Mouse (Mus musculus): ENCODE measurements around the gene Mcm2.
A peak's percentile ranks its signal among the peaks of the same experiment; 100 is the strongest.

The Mcm2 gene

GRCm38 (mm10) chr6:88886417-88886967 lies 12.1 kb downstream of the Mcm2 start:
- no peak for DNase-seq (ENCODE audit: low spot score)

DNA sequence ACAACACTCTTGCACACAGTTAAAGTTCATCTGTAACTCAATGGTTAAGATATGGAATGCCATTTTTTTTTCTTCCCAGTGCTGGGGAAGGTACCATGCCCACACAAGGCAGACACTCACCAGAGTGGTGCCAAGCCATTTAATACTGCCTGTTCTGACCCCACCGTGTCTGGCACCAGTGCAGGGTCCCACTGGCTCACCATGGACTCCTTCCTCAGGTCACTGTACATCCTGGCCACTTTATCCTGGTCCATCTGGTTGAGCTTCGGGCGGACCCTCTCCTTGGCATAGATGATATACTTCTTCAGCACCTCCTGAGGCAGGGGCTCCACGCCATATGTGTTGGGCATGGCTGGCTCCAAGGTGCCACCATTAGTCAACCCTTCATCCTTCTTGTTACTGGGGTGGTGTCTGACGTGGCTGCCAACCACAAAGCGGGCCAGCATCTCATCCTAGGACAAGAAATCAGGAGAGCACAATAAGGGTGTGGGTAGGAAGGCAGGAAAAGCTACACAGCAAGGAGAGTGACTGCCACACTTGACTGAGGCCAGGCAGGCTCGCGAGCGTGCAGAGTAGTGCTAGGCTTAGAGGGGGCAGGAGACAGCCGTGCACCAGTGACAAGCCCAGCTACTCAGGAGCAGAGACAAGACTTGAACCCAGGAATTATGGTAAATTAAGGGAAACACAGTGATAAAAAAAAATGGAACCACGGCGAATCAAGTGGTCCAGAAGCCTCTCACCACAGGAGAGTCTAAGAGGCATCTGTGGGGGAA lies 12.8 kb downstream of the Mcm2 start:
- no peak for DNase-seq (ENCODE audit: low spot score)

DNA sequence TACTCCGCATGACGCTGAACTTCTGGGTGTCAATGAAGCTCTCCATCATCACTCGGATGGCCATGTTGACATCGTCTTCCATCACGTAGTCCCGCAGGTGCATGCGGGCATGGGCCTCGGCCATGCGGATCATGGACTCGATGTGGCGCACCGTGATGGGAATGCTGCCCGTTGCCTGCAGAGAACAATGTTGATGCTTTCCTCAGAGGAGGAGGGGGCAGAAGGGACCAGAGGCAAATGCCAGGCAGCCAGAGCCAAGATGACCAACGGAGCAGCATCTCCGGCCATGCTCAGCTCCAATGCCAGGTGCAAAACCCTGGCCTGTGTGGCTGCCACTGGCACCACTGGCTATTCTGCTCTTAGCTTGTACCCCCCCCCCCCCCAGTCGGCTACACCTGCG lies 13.9 kb downstream of the Mcm2 start:
- no peak for DNase-seq (ENCODE audit: low spot score)

DNA sequence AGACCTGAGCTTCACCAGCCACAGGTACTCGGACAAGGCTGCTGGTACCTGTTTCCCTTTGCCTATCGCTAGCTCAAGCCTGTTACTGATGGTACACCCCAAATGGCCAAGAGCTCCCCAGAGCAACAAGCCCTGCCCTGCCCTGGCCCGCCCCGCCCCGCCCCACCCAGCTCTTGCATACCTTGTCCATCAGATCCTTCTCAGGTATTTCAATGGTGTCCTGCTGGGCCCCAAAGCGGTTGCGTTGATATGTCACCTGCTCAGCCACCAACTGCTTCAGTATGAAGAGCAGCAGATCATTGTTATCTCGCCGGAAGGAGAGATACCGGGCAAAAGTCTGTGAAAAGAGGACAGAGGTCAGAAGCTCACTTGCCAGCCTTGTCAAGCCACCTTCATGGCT lies 14.4 kb downstream of the Mcm2 start:
- no peak for DNase-seq (ENCODE audit: low spot score)

DNA sequence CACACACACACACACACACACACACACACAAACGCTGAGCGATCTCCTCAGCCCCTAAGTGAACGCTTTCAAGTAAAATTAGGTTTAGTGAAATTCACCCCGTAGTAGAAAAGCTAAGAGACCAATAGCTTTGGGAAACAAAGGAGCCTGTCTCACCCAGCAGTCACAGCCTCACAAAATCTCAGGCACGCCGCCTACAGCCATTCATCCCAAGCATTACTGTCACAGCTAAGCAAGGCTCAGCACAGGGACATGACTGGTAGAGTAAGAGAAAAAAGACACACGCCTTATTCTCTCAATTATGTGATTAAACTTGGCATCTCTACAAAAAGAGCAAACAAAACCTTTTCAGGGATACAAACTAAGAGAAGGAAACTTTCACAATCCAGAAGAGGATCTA lies 17.2 kb downstream of the Mcm2 start:
- DNase-seq (ENCODE audit: low spot score) = no peak

DNA sequence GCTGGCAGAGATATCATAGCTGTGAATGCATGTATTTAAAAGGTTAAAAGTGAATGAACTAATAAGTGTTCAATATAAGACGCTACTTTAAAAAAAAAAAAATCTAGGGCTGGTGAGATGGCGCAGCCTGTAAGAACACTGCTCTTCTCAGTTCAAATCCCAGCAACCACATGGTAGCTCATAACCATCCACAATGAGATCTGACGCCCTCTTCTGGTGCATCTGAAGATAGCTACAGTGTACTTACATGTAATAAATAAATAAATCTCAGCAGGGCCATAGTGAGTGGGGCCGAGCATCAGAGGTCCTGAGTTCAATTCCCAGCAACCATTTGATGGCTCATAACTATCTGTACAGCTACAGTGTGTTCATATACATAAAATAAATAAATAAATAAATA lies 19.1 kb downstream of the Mcm2 start:
- no peak for DNase-seq (ENCODE audit: low spot score)

GRCm38 (mm10) chr6:88874868-88875508 lies 23.6 kb downstream of the Mcm2 start, which contains the start of gene Podxl2:
Podxl2 (minus strand) TSS chr6:88875044.
- peak; percentile 73 for DNase-seq (ENCODE audit: low spot score)

GRCm38 (mm10) chr6:88873965-88874867 lies 24.4 kb downstream of the Mcm2 start:
- no peak for DNase-seq (ENCODE audit: low spot score)

- no peak for DNase-seq (ENCODE audit: low spot score)
Observed at GRCm38 (mm10) chr6:88872811-88873210, 25.8 kb downstream of the Mcm2 start.

- no peak for DNase-seq (ENCODE audit: low spot score)
Observed at GRCm38 (mm10) chr6:88871546-88871945, 27.0 kb downstream of the Mcm2 start.

GRCm38 (mm10) chr6:88870594-88870993 lies 28.0 kb downstream of the Mcm2 start:
- no peak for DNase-seq (ENCODE audit: low spot score)

- DNase-seq (ENCODE audit: low spot score) = no peak
Observed at GRCm38 (mm10) chr6:88869459-88869858, 29.1 kb downstream of the Mcm2 start.

DNA sequence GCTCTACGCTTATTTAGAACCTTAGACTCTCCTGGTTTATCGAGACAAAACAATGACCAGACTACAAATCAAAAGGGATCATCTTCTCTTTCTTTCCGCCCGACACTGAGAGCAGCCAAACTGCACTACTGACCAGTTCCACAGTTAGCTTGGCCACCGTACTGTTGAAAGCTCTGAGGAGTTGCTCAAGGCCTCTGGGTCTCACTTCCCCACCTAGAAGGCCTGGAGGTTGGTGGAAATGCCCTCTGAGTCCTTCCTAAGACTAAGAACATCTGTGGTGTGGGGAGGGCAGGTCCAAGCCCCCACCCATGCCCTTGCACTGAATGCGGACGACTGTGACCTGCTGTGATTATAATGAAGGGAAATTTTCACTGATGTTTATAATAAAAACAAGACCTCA lies 32.9 kb downstream of the Mcm2 start:
- no peak for DNase-seq (ENCODE audit: low spot score)

- no peak for DNase-seq (ENCODE audit: low spot score)
Observed at GRCm38 (mm10) chr6:88860914-88861313, 37.7 kb downstream of the Mcm2 start.

- no peak for DNase-seq (ENCODE audit: low spot score)
Observed at GRCm38 (mm10) chr6:88858341-88858740, 40.2 kb downstream of the Mcm2 start.

- no peak for DNase-seq (ENCODE audit: low spot score)
Observed at GRCm38 (mm10) chr6:88857830-88858229, 40.8 kb downstream of the Mcm2 start.

- DNase-seq (ENCODE audit: low spot score) = no peak
Observed at GRCm38 (mm10) chr6:88857249-88857648, 41.3 kb downstream of the Mcm2 start.

DNA sequence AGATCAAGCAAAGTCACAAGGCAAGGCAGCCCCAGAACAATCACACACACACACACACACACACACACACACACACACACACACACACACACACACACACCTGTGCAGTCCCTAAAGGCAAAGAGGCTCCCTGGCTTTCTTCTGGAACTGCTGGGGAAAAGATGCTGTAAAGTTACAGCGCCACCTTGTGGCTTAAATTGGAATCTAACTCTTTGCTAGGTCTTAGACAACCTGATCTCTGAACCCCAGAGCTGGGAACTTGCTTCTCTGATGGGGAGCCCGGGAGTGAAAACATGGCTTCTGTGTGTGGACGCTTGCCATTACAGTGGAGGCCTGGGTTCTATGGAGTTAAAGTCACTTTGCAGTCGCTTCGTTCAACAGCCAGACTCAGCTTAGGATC lies 42.9 kb downstream of the Mcm2 start:
- peak; percentile 55 for DNase-seq (ENCODE audit: low spot score)

- no peak for DNase-seq (ENCODE audit: low spot score)
Observed at GRCm38 (mm10) chr6:88854509-88854908, 44.1 kb downstream of the Mcm2 start.

- DNase-seq (ENCODE audit: low spot score) = no peak
Observed at GRCm38 (mm10) chr6:88850034-88850433, 48.5 kb downstream of the Mcm2 start.

GRCm38 (mm10) chr6:88849270-88849669 lies 49.3 kb downstream of the Mcm2 start:
- DNase-seq (ENCODE audit: low spot score) = no peak

DNA sequence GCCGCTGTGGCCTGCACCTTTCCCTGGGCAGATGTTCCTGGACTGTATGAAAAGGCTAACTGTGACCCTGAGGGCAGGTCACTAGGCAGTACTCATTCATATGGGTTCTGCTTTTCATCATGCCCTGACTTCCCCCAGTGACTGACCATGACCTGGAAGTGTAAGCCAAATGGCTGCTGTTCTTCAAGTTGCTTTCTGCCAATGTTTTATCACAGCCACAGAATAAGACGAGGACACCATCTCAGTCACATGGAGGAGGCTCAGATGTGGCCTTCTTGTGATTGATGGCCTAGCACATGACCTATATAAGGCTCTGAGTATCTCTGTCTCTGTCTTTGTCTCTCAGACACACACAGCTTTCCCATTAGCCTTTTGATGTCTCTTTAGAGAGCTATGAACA lies 51.0 kb downstream of the Mcm2 start:
- DNase-seq (ENCODE audit: low spot score) = no peak
